Mouse (Mus musculus) liver, embryonic 15.5 days (tissue): ENCODE data around the gene Grrp1. TPM values are rescaled to one million over a fixed set of nuclear protein-coding genes. Genes with fewer than 3 reads are reported as not detected.
A peak's percentile ranks its signal among the peaks of the same experiment; 100 is the strongest.

Source experiments
- ATAC-seq: fragments of 200-750 bp; cut with Nextera tagmentation; 2 replicates; pipeline ENCODE4 v1.8.0; 2017; ENCODE audit warnings: moderate number of reproducible peaks, mild to moderate bottlenecking, moderate library complexity; ENCODE audit not compliant: insufficient read depth
- H3K27ac ChIP-seq: fragments of 300-500 bp; sonication (generic); replicated peaks from 2 replicates; pipeline ENCODE4 v1.5.1; 2015; ENCODE audit warnings: mild to moderate bottlenecking, inconsistent platforms
- H3K27me3 ChIP-seq: fragments of 300-500 bp; sonication (generic); 2 replicates; pipeline ENCODE4 v1.6.1; 2015; ENCODE audit warnings: mild to moderate bottlenecking, inconsistent platforms
- H3K36me3 ChIP-seq: fragments of 300-500 bp; sonication (generic); replicated peaks from 2 replicates; pipeline ENCODE4 v1.6.1; 2015; ENCODE audit warnings: moderate library complexity, mild to moderate bottlenecking, inconsistent platforms
- H3K4me1 ChIP-seq: fragments of 300-500 bp; sonication (generic); replicated peaks from 2 replicates; pipeline ENCODE4 v1.6.1; 2015; ENCODE audit warnings: inconsistent platforms
- H3K4me2 ChIP-seq: fragments of 300-500 bp; sonication (generic); 2 replicates; pipeline ENCODE4 v1.6.1; 2015; ENCODE audit warnings: moderate library complexity, mild to moderate bottlenecking, inconsistent platforms
- H3K4me3 ChIP-seq: fragments of 300-500 bp; sonication (generic); replicated peaks from 2 replicates; pipeline ENCODE4 v1.5.1; 2015; ENCODE audit warnings: mild to moderate bottlenecking, inconsistent platforms
- H3K9ac ChIP-seq: fragments of 300-500 bp; sonication (generic); 2 replicates; pipeline ENCODE4 v1.6.1; 2015; ENCODE audit warnings: moderate library complexity, mild to moderate bottlenecking, inconsistent platforms
- H3K9me3 ChIP-seq: fragments of 300-500 bp; sonication (generic); replicated peaks from 2 replicates; pipeline ENCODE4 v1.6.1; 2016; ENCODE audit warnings: inconsistent platforms
- WGBS: fragments of 180-500 bp; shearing (Covaris S2); methylation state at CpG from one replicate; pipeline ENCODE4 v1.1.7; 2015; ENCODE audit warnings: mixed read lengths; ENCODE audit not compliant: insufficient replicate concordance; 5-methylcytosine and 5-hydroxymethylcytosine counted together
- polyA plus RNA-seq: library from polyadenylated mRNA; unstranded; fragments of >200 nt; fragmentation: Nextera tagmentation; extraction: Ambion mirVana; gene quantifications from 2 replicates; pipeline ENCODE4 v1.2.1, GENCODE M21; 2015

The Grrp1 gene
- polyA plus RNA-seq, 1 experiment from 2014 or later = 0.46 TPM

GRCm38 (mm10) chr4:134251241-134252130 lies 2.4 kb downstream of the Grrp1 start:
- no peak overlapping the region for H3K9ac ChIP-seq
- under 1% methylated on average over 91 of the region's 91 CpGs for WGBS
- no peaks in the 10 kb centered on the region for H3K36me3 ChIP-seq
- peaks cover 100% of the 10 kb centered on the region for H3K27me3 ChIP-seq
- H3K27ac ChIP-seq = no peak overlapping the region
- H3K4me2 ChIP-seq = peak overlapping the region; percentile 67
- H3K9me3 ChIP-seq = no peaks in the 10 kb centered on the region
- ATAC-seq = 0 out of 2 replicates have a peak, but pooled peaks have one; percentile 17
- peak overlapping the region; percentile 43 for H3K4me3 ChIP-seq
- peaks cover 48% of the 10 kb centered on the region for H3K4me1 ChIP-seq

GRCm38 (mm10) chr4:134250930-134251240 lies 3.0 kb downstream of the Grrp1 start:
- Histone ChIP-seq H3K27ac (no peak overlapping the region), H3K4me3 (peak overlapping the region; percentile 43), H3K4me2 (peak overlapping the region; percentile 67), H3K9me3 (no peaks in the 10 kb centered on the region), H3K36me3 (no peaks in the 10 kb centered on the region), H3K9ac (no peak overlapping the region), H3K27me3 (peaks cover 100% of the 10 kb centered on the region), H3K4me1 (peaks cover 51% of the 10 kb centered on the region)
- no peak for ATAC-seq
- WGBS = 17% methylated on average over 10 of the region's 10 CpGs

GRCm38 (mm10) chr4:134250116-134250929 lies 3.6 kb downstream of the Grrp1 start:
- no peak overlapping the region for H3K9ac ChIP-seq
- H3K4me1 ChIP-seq = peaks cover 56% of the 10 kb centered on the region
- WGBS = 20% methylated on average over 27 of the region's 27 CpGs
- no peaks in the 10 kb centered on the region for H3K9me3 ChIP-seq
- H3K4me3 ChIP-seq = peak overlapping the region; percentile 33; the same call in 1 of the 2 replicates
- H3K27ac ChIP-seq = no peak overlapping the region
- H3K36me3 ChIP-seq = no peaks in the 10 kb centered on the region
- H3K4me2 ChIP-seq = peak overlapping the region; percentile 67
- H3K27me3 ChIP-seq = peaks cover 98% of the 10 kb centered on the region
- no peak for ATAC-seq

- H3K36me3 ChIP-seq = no peaks in the 10 kb centered on the region
- WGBS = 2% methylated on average over 30 of the region's 30 CpGs
- ATAC-seq = no peak
- H3K4me3 ChIP-seq = peak overlapping the region; percentile 33
- peaks cover 57% of the 10 kb centered on the region for H3K4me1 ChIP-seq
- peaks cover 92% of the 10 kb centered on the region for H3K27me3 ChIP-seq
- H3K9ac ChIP-seq = no peak overlapping the region
- no peaks in the 10 kb centered on the region for H3K9me3 ChIP-seq
- H3K4me2 ChIP-seq = peak overlapping the region; percentile 61
- no peak overlapping the region for H3K27ac ChIP-seq
Measured at GRCm38 (mm10) chr4:134249651-134250050, 4.3 kb downstream of the Grrp1 start.

GRCm38 (mm10) chr4:134246719-134247258 lies 7.1 kb downstream of the Grrp1 start, which contains the start of gene Gm30191:
Gm30191 (plus strand) TSS chr4:134246935.
- Histone ChIP-seq H3K9ac (0 out of 2 replicates have a peak within 1 kb of the TSS, but pooled peaks have one; percentile 71), H3K4me1 (peaks cover 45% of the 10 kb centered on the region), H3K9me3 (no peaks in the 10 kb centered on the region), H3K4me2 (peak within 1 kb of the TSS; percentile 98), H3K4me3 (peak within 1 kb of the TSS; percentile 79), H3K36me3 (no peaks in the 10 kb centered on the region), H3K27me3 (peaks cover 63% of the 10 kb centered on the region), H3K27ac (no peak within 1 kb of the TSS)
- 62% methylated on average over 7 of the region's 7 CpGs for WGBS
- no peak for ATAC-seq

GRCm38 (mm10) chr4:134246256-134246655 lies 7.7 kb downstream of the Grrp1 start:
- no peaks in the 10 kb centered on the region for H3K9me3 ChIP-seq
- WGBS = 51% methylated on average over 4 of the region's 4 CpGs
- no peak for ATAC-seq
- no peaks in the 10 kb centered on the region for H3K36me3 ChIP-seq
- H3K9ac ChIP-seq = no peak overlapping the region
- no peak overlapping the region for H3K27ac ChIP-seq
- peaks cover 58% of the 10 kb centered on the region for H3K27me3 ChIP-seq
- no peak overlapping the region for H3K4me2 ChIP-seq
- H3K4me1 ChIP-seq = peaks cover 40% of the 10 kb centered on the region
- H3K4me3 ChIP-seq = no peak overlapping the region

GRCm38 (mm10) chr4:134245148-134245843 lies 8.6 kb downstream of the Grrp1 start, which contains the start of gene Zfp593:
Zfp593 (minus strand) TSS chr4:134245592.
- Histone ChIP-seq H3K4me1 (peaks cover 30% of the 10 kb centered on the region), H3K4me2 (peak within 1 kb of the TSS; percentile 98), H3K9ac (peak within 1 kb of the TSS; percentile 71), H3K9me3 (no peaks in the 10 kb centered on the region), H3K36me3 (no peaks in the 10 kb centered on the region), H3K4me3 (peak within 1 kb of the TSS; percentile 79), H3K27me3 (peaks cover 48% of the 10 kb centered on the region), H3K27ac (peak within 1 kb of the TSS; percentile 51; the same call in 1 of the 2 replicates)
- ATAC-seq = peak; percentile 76
- under 1% methylated on average over 60 of the region's 60 CpGs for WGBS

GRCm38 (mm10) chr4:134243516-134244250 lies 10.2 kb downstream of the Grrp1 start, which contains the start of gene E130218I03Rik:
E130218I03Rik (plus strand) TSS chr4:134243662.
- ATAC-seq = no peak
- H3K9ac ChIP-seq = peak within 1 kb of the TSS; percentile 71; the same call in 1 of the 2 replicates
- peak within 1 kb of the TSS; percentile 79 for H3K4me3 ChIP-seq
- peaks cover 36% of the 10 kb centered on the region for H3K27me3 ChIP-seq
- H3K4me2 ChIP-seq = peak within 1 kb of the TSS; percentile 98
- H3K27ac ChIP-seq = no peak within 1 kb of the TSS
- no peaks in the 10 kb centered on the region for H3K9me3 ChIP-seq
- no peaks in the 10 kb centered on the region for H3K36me3 ChIP-seq
- H3K4me1 ChIP-seq = peaks cover 24% of the 10 kb centered on the region
- 86% methylated on average over 17 of the region's 17 CpGs for WGBS

GRCm38 (mm10) chr4:134238686-134239085 lies 15.2 kb downstream of the Grrp1 start:
- no peak for ATAC-seq
- no peak overlapping the region for H3K4me3 ChIP-seq
- 6% methylated on average over 10 of the region's 10 CpGs for WGBS
- peak overlapping the region; percentile 46 for H3K4me2 ChIP-seq
- H3K4me1 ChIP-seq = peaks cover 13% of the 10 kb centered on the region
- no peaks in the 10 kb centered on the region for H3K36me3 ChIP-seq
- no peak overlapping the region for H3K9ac ChIP-seq
- H3K9me3 ChIP-seq = no peaks in the 10 kb centered on the region
- peaks cover 49% of the 10 kb centered on the region for H3K27me3 ChIP-seq
- no peak overlapping the region for H3K27ac ChIP-seq

GRCm38 (mm10) chr4:134238279-134238651 lies 15.6 kb downstream of the Grrp1 start, which contains the start of gene Cnksr1:
Cnksr1 (minus strand) TSS chr4:134238399.
- no peaks in the 10 kb centered on the region for H3K36me3 ChIP-seq
- no peak within 1 kb of the TSS for H3K27ac ChIP-seq
- H3K4me1 ChIP-seq = peaks cover 13% of the 10 kb centered on the region
- H3K9me3 ChIP-seq = no peaks in the 10 kb centered on the region
- WGBS = 12% methylated on average over 18 of the region's 18 CpGs
- ATAC-seq = no peak
- peak within 1 kb of the TSS; percentile 46 for H3K4me2 ChIP-seq
- no peak within 1 kb of the TSS for H3K4me3 ChIP-seq
- no peak within 1 kb of the TSS for H3K9ac ChIP-seq
- H3K27me3 ChIP-seq = peaks cover 53% of the 10 kb centered on the region
